Comparison of ENCODE assay signal across 8 mouse cellular contexts in the genomic region with DNA sequence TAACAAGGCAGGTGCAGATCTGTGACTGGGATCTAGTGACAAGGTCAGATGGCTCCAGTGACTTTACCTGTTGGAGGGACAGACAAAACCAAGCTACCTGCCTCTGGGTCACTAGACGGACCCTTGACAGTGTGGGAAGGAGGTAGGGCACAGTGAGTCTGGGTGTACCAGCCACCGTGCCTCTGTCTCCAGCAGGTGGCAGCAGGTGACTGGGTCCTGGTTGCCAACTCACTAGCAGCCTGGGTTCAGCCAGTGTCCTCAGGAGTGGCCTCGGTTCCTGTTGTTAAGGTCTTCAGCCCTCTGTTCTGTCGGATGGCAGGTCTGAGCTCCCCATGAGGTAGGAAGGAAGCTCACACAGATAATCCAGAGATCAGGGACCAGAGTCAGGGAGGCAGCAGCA. TPM values are rescaled to one million over a fixed set of nuclear protein-coding genes. Genes with fewer than 3 reads are reported as not detected.
DNase-seq lines count a peak whose midpoint lies in the region; ATAC-seq and TF ChIP-seq lines count a peak whose summit lies in the region.

No protein-coding gene starts in this region.

- peak; percentile 32; the same call in 1 of the 2 replicates for TF ChIP-seq CTCF in spleen, adult 2 months (IDR thresholded peaks at IDR 0.05; ENCODE audit: extremely low read depth, insufficient read depth, insufficient read length, insufficient replicate concordance)
- peak; percentile 78 for TF ChIP-seq CTCF in liver, postnatal 0 days (IDR thresholded peaks at IDR 0.05; ENCODE audit: low read depth)

- no peak overlapping the region for H3K4me3 ChIP-seq in spleen, adult 2 months (ENCODE audit: extremely low read depth, insufficient read depth, insufficient read length)
- no peak overlapping the region for H3K4me3 ChIP-seq in liver, postnatal 0 days (ENCODE audit: low read depth, low read length)

- no peak overlapping the region for H3K4me2 ChIP-seq in liver, postnatal 0 days (ENCODE audit: low read depth, low read length)

- peak in 1 of 2 experiments; percentile 12 for DNase-seq in spleen, adult 2 months (ENCODE audit: low read depth in 1 of 2, low spot score in 2 of 2)
- DNase-seq in spleen, postnatal 14 days (ENCODE audit: low spot score in 2 of 2) = no peak
- DNase-seq in cerebellum, postnatal 25 days = peak; percentile 81 to 88
- peak; percentile 78 to 85 for DNase-seq in frontal cortex, postnatal 36 days (ENCODE audit: low spot score in 2 of 2)
- peak; percentile 71 to 87 for DNase-seq in kidney, postnatal 36 days
- DNase-seq in liver, postnatal 0 days = peak; percentile 67
- peak; percentile 29 for DNase-seq in ovary, postnatal 10 days (ENCODE audit: low spot score)
- DNase-seq in urinary bladder, postnatal 14 days (ENCODE audit: low spot score) = peak; percentile 77

- no peaks in the 10 kb centered on the region for H3K9me3 ChIP-seq in liver, postnatal 0 days (ENCODE audit: low read length)

- H3K4me1 ChIP-seq in spleen, adult 2 months (ENCODE audit: control insufficient read depth, insufficient read depth, insufficient read length) = no peaks in the 10 kb centered on the region
- H3K4me1 ChIP-seq in liver, postnatal 0 days (ENCODE audit: insufficient read depth) = no peaks in the 10 kb centered on the region

- H3K9ac ChIP-seq in liver, postnatal 0 days (replicated peaks) = no peak overlapping the region

- no peak for ATAC-seq in liver, postnatal 0 days

- TF ChIP-seq EP300 in liver, postnatal 0 days (IDR thresholded peaks at IDR 0.05; ENCODE audit: low read depth) = no peak

- H3K27ac ChIP-seq in spleen, adult 2 months (ENCODE audit: insufficient read depth, low read length) = no peak overlapping the region
- no peak overlapping the region for H3K27ac ChIP-seq in liver, postnatal 0 days (ENCODE audit: low read depth)

- TF ChIP-seq POLR2A in spleen, adult 2 months (IDR thresholded peaks at IDR 0.05; ENCODE audit: low read depth, low read length) = no peak

- no peaks in the 10 kb centered on the region for H3K36me3 ChIP-seq in spleen, adult 2 months (ENCODE audit: control insufficient read depth, insufficient read depth, low read length)
- H3K36me3 ChIP-seq in liver, postnatal 0 days (replicated peaks; ENCODE audit: insufficient read depth, low read length) = no peaks in the 10 kb centered on the region

- 6% methylated on average over 4 of the region's 4 CpGs for WGBS in spleen, adult 2 months
- 9% methylated on average over 4 of the region's 4 CpGs for WGBS in liver, postnatal 0 days (ENCODE audit: insufficient replicate concordance)

- no peaks in the 10 kb centered on the region for H3K27me3 ChIP-seq in spleen, adult 2 months (ENCODE audit: control insufficient read depth, insufficient read depth, low read length)
- no peaks in the 10 kb centered on the region for H3K27me3 ChIP-seq in liver, postnatal 0 days (ENCODE audit: insufficient read depth, low read length)

RNA-seq across cellular contexts. Expression of a gene that starts 43.9 kb away (rescaled TPM):
- polyA plus RNA-seq in spleen, adult 2 months (2012; rRNA removed) = 0.05 and 0.11 TPM in 2 replicates
- not detected in 2 replicates for polyA plus RNA-seq in liver, postnatal 0 days (2015; fragmentation: Nextera tagmentation; extraction: Ambion mirVana)

Comparison
In these comparisons a context has a peak if more than half of its experiments do, and no peak if none do; other contexts are left out.
1. DNase-seq: peak in cerebellum, postnatal 25 days (2 of 2), frontal cortex, postnatal 36 days (2 of 2), kidney, postnatal 36 days (2 of 2), liver, postnatal 0 days (single experiment), ovary, postnatal 10 days (single experiment) and urinary bladder, postnatal 14 days (single experiment); none in spleen, postnatal 14 days (0 of 2).